Mouse (Mus musculus) lung, embryonic 15.5 days (tissue): Measurements from ENCODE around the gene Cd44. TPM values are rescaled to one million over a fixed set of nuclear protein-coding genes. Genes with fewer than 3 reads are reported as not detected.

Experiments used
- ATAC-seq: fragments of 200-750 bp; cut with Nextera tagmentation; 2 replicates; pipeline ENCODE4 v1.8.0; 2017; ENCODE audit warnings: moderate number of reproducible peaks, borderline replicate concordance; ENCODE audit not compliant: low FRiP score, low TSS enrichment; ENCODE audit errors: extremely low read depth
- H3K27ac ChIP-seq: fragments of 300-500 bp; sonication (generic); 2 replicates; pipeline ENCODE4 v1.5.1; 2015; ENCODE audit warnings: moderate library complexity, mild to moderate bottlenecking, inconsistent platforms
- H3K27me3 ChIP-seq: fragments of 300-500 bp; sonication (generic); 2 replicates; pipeline ENCODE4 v1.6.1; 2015; ENCODE audit warnings: inconsistent platforms
- H3K36me3 ChIP-seq: fragments of 300-500 bp; sonication (generic); 2 replicates; pipeline ENCODE4 v1.6.1; 2015; ENCODE audit warnings: inconsistent platforms
- H3K4me1 ChIP-seq: fragments of 300-500 bp; sonication (generic); 2 replicates; pipeline ENCODE4 v1.6.1; 2015; ENCODE audit warnings: inconsistent platforms
- H3K4me2 ChIP-seq: fragments of 300-500 bp; sonication (generic); 2 replicates; pipeline ENCODE4 v1.6.1; 2015; ENCODE audit warnings: inconsistent platforms, mild to moderate bottlenecking, moderate library complexity
- H3K4me3 ChIP-seq: fragments of 300-500 bp; sonication (generic); 2 replicates; pipeline ENCODE4 v1.5.1; 2015; ENCODE audit warnings: mild to moderate bottlenecking, inconsistent platforms
- H3K9ac ChIP-seq: fragments of 300-500 bp; sonication (generic); 2 replicates; pipeline ENCODE4 v1.6.1; 2015; ENCODE audit warnings: inconsistent platforms
- H3K9me3 ChIP-seq: fragments of 300-500 bp; sonication (generic); 2 replicates; pipeline ENCODE4 v1.6.1; 2016; ENCODE audit warnings: inconsistent platforms
- WGBS: fragments of 180-500 bp; shearing (Covaris S2); methylation state at CpG from one replicate; pipeline ENCODE4 v1.1.7; 2015; 5-methylcytosine and 5-hydroxymethylcytosine counted together
- polyA plus RNA-seq: library from polyadenylated mRNA; unstranded; fragments of >200 nt; fragmentation: Nextera tagmentation; extraction: Ambion mirVana; gene quantifications from 2 replicates; pipeline ENCODE4 v1.2.1, GENCODE M21; 2015

Cd44 gene
- polyA plus RNA-seq, 1 experiment from 2014 or later: 30.9 TPM

- WGBS: 4% methylated on average over 1 of the region's 1 CpGs
- H3K27ac ChIP-seq: peak overlapping the region; percentile 47
Observed at GRCm38 (mm10) chr2:102866594-102866993, 34.9 kb downstream of the Cd44 start.

GRCm38 (mm10) chr2:102865354-102865752, 36.1 kb downstream of the Cd44 start:
- Histone ChIP-seq H3K9me3 (no peaks in the 10 kb centered on the region), H3K4me1 (peaks cover 12% of the 10 kb centered on the region), H3K4me3 (no peak overlapping the region), H3K27me3 (no peaks in the 10 kb centered on the region), H3K9ac (no peak overlapping the region), H3K27ac (no peak overlapping the region), H3K4me2 (no peak overlapping the region), H3K36me3 (peaks cover 8% of the 10 kb centered on the region; the same call in 1 of the 2 replicates)
- WGBS: 97% methylated on average over 8 of the region's 8 CpGs
- no peak for ATAC-seq

More at GRCm38 (mm10) chr2:102866594-102866993, 34.9 kb downstream of the Cd44 start:
- H3K4me2 ChIP-seq: no peak overlapping the region
- no peak overlapping the region for H3K4me3 ChIP-seq
- no peaks in the 10 kb centered on the region for H3K9me3 ChIP-seq
- H3K9ac ChIP-seq: no peak overlapping the region
- peaks cover 12% of the 10 kb centered on the region for H3K4me1 ChIP-seq
- no peak; the same call in 1 of the 2 replicates for ATAC-seq
- H3K36me3 ChIP-seq: no peaks in the 10 kb centered on the region
- H3K27me3 ChIP-seq: no peaks in the 10 kb centered on the region

- Histone ChIP-seq H3K4me1 (peaks cover 12% of the 10 kb centered on the region), H3K4me2 (no peak overlapping the region), H3K36me3 (peaks cover 8% of the 10 kb centered on the region; the same call in 1 of the 2 replicates), H3K27me3 (no peaks in the 10 kb centered on the region), H3K9ac (no peak overlapping the region), H3K27ac (no peak overlapping the region), H3K4me3 (no peak overlapping the region), H3K9me3 (no peaks in the 10 kb centered on the region)
- ATAC-seq: no peak
- WGBS: 67% methylated on average over 6 of the region's 6 CpGs
Observed at GRCm38 (mm10) chr2:102864695-102865353, 36.6 kb downstream of the Cd44 start.

GRCm38 (mm10) chr2:102864036-102864435, 37.4 kb downstream of the Cd44 start:
- no peak for ATAC-seq
- Histone ChIP-seq H3K9me3 (no peaks in the 10 kb centered on the region), H3K9ac (no peak overlapping the region), H3K4me3 (no peak overlapping the region), H3K27me3 (no peaks in the 10 kb centered on the region), H3K36me3 (peaks cover 8% of the 10 kb centered on the region), H3K27ac (no peak overlapping the region), H3K4me2 (no peak overlapping the region), H3K4me1 (peaks cover 12% of the 10 kb centered on the region)
- 87% methylated on average over 4 of the region's 4 CpGs for WGBS

GRCm38 (mm10) chr2:102863583-102863982, 37.9 kb downstream of the Cd44 start:
- peaks cover 8% of the 10 kb centered on the region for H3K36me3 ChIP-seq
- no peaks in the 10 kb centered on the region for H3K9me3 ChIP-seq
- H3K9ac ChIP-seq: no peak overlapping the region
- no peak for ATAC-seq
- WGBS: 91% methylated on average over 2 of the region's 2 CpGs
- H3K4me1 ChIP-seq: peaks cover 12% of the 10 kb centered on the region
- no peak overlapping the region for H3K4me2 ChIP-seq
- no peak overlapping the region for H3K4me3 ChIP-seq
- no peaks in the 10 kb centered on the region for H3K27me3 ChIP-seq
- no peak overlapping the region for H3K27ac ChIP-seq

- Histone ChIP-seq H3K4me2 (no peak overlapping the region), H3K9me3 (no peaks in the 10 kb centered on the region), H3K9ac (no peak overlapping the region), H3K4me1 (peaks cover 10% of the 10 kb centered on the region), H3K27me3 (no peaks in the 10 kb centered on the region), H3K27ac (no peak overlapping the region), H3K4me3 (no peak overlapping the region), H3K36me3 (peaks cover 8% of the 10 kb centered on the region)
- 78% methylated on average over 7 of the region's 7 CpGs for WGBS
- no peak for ATAC-seq
Observed at GRCm38 (mm10) chr2:102862706-102863105, 38.8 kb downstream of the Cd44 start.

GRCm38 (mm10) chr2:102858271-102858670, 43.2 kb downstream of the Cd44 start:
- Histone ChIP-seq H3K4me3 (no peak overlapping the region), H3K27ac (no peak overlapping the region), H3K9ac (no peak overlapping the region), H3K4me2 (no peak overlapping the region), H3K36me3 (peaks cover 14% of the 10 kb centered on the region), H3K9me3 (no peaks in the 10 kb centered on the region), H3K4me1 (no peaks in the 10 kb centered on the region), H3K27me3 (no peaks in the 10 kb centered on the region)
- 88% methylated on average over 6 of the region's 6 CpGs for WGBS
- no peak for ATAC-seq

- no peaks in the 10 kb centered on the region for H3K9me3 ChIP-seq
Observed at GRCm38 (mm10) chr2:102853297-102853696, 48.2 kb downstream of the Cd44 start.

GRCm38 (mm10) chr2:102851936-102852477, 49.5 kb downstream of the Cd44 start:
- H3K27ac ChIP-seq: no peak overlapping the region
- no peak for ATAC-seq

More at GRCm38 (mm10) chr2:102853297-102853696, 48.2 kb downstream of the Cd44 start:
- Histone ChIP-seq H3K36me3 (peaks cover 25% of the 10 kb centered on the region), H3K27me3 (no peaks in the 10 kb centered on the region), H3K9ac (no peak overlapping the region), H3K27ac (no peak overlapping the region), H3K4me2 (no peak overlapping the region), H3K4me3 (no peak overlapping the region), H3K4me1 (0 out of 2 replicates have a peak, but pooled peaks cover 6% of the 10 kb centered on the region)
- ATAC-seq: no peak
- 93% methylated on average over 3 of the region's 3 CpGs for WGBS

GRCm38 (mm10) chr2:102850026-102850425, 51.4 kb downstream of the Cd44 start:
- Histone ChIP-seq H3K4me3 (no peak overlapping the region), H3K27me3 (no peaks in the 10 kb centered on the region), H3K27ac (no peak overlapping the region), H3K36me3 (peaks cover 25% of the 10 kb centered on the region), H3K4me1 (0 out of 2 replicates have a peak, but pooled peaks cover 6% of the 10 kb centered on the region), H3K9ac (no peak overlapping the region), H3K4me2 (no peak overlapping the region), H3K9me3 (no peaks in the 10 kb centered on the region)
- no peak for ATAC-seq

More at GRCm38 (mm10) chr2:102851936-102852477, 49.5 kb downstream of the Cd44 start:
- 0 out of 2 replicates have a peak, but pooled peaks cover 6% of the 10 kb centered on the region for H3K4me1 ChIP-seq
- H3K4me2 ChIP-seq: no peak overlapping the region
- H3K9me3 ChIP-seq: no peaks in the 10 kb centered on the region
- H3K36me3 ChIP-seq: peaks cover 25% of the 10 kb centered on the region
- H3K9ac ChIP-seq: no peak overlapping the region
- H3K27me3 ChIP-seq: no peaks in the 10 kb centered on the region
- H3K4me3 ChIP-seq: no peak overlapping the region
- 14% methylated on average over 4 of the region's 4 CpGs for WGBS

GRCm38 (mm10) chr2:102848811-102849433, 52.5 kb downstream of the Cd44 start:
- Histone ChIP-seq H3K9me3 (no peaks in the 10 kb centered on the region), H3K4me3 (no peak overlapping the region), H3K27me3 (no peaks in the 10 kb centered on the region), H3K9ac (no peak overlapping the region), H3K4me1 (0 out of 2 replicates have a peak, but pooled peaks cover 6% of the 10 kb centered on the region), H3K4me2 (no peak overlapping the region), H3K36me3 (peaks cover 19% of the 10 kb centered on the region), H3K27ac (no peak overlapping the region)
- WGBS: 77% methylated on average over 5 of the region's 5 CpGs
- ATAC-seq: no peak

- H3K27me3 ChIP-seq: no peaks in the 10 kb centered on the region
- no peak for ATAC-seq
- no peak overlapping the region for H3K9ac ChIP-seq
- no peaks in the 10 kb centered on the region for H3K9me3 ChIP-seq
- no peak overlapping the region for H3K4me3 ChIP-seq
- H3K27ac ChIP-seq: no peak overlapping the region
- peaks cover 9% of the 10 kb centered on the region; the same call in 1 of the 2 replicates for H3K36me3 ChIP-seq
- no peaks in the 10 kb centered on the region for H3K4me1 ChIP-seq
- H3K4me2 ChIP-seq: no peak overlapping the region
Observed at GRCm38 (mm10) chr2:102841231-102841630, 60.2 kb downstream of the Cd44 start.
